Mouse (Mus musculus): ENCODE results near the gene Fam151a. TPM values are rescaled to one million over a fixed set of nuclear protein-coding genes. Genes with fewer than 3 reads are reported as not detected.
"Not testable (repeated sequence)": the region's sequence is repeated elsewhere in the genome, so short reads cannot be mapped to it uniquely, and the experiment has no call there.

Fam151a gene
- polyA plus RNA-seq, 1 experiment from 2014 or later: not detected

GRCm38 (mm10) chr4:106793826-106794225 lies 60.1 kb downstream of the Fam151a start:
- not testable (repeated sequence) for H3K36me3 ChIP-seq (ENCODE audit: control insufficient read depth, insufficient read depth, low read length); H3K4me3 ChIP-seq (ENCODE audit: low read depth, low read length); DNase-seq (ENCODE audit: low spot score); H3K4me1 ChIP-seq (replicated peaks; ENCODE audit: control insufficient read depth, insufficient read depth, low read length); ATAC-seq (ENCODE audit: low FRiP score); H3K4me2 ChIP-seq (replicated peaks; ENCODE audit: low read depth, low read length); H3K27me3 ChIP-seq (ENCODE audit: control insufficient read depth, insufficient read depth, low read length); H3K9ac ChIP-seq (ENCODE audit: low read depth, low read length); H3K27ac ChIP-seq (ENCODE audit: low read depth, low read length); H3K9me3 ChIP-seq (ENCODE audit: control insufficient read depth, low read length)
- WGBS: 89% methylated on average over 9 of the region's 9 CpGs

DNA sequence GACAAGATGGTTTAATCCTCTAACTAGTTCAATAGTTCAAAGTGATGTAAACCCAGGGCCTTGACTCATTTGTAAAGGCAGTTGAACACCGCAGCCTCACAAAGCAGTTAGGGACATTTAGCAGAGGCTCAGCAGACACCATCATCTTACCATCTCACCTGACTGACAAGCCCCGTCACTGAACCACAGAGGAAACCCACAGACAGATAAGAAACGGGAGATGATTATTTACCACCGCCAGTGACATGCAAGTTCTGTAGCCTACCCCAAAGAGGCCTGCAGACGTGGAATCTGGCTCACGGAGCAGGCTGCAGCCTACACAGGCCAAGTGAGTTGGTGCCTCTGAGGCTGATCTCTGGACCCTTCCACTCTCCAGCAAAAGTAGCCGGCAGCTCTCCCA lies 60.6 kb downstream of the Fam151a start:
- Histone ChIP-seq H3K27me3 (ENCODE audit: control insufficient read depth, insufficient read depth, low read length) (no peaks in the 10 kb centered on the region), H3K9ac (ENCODE audit: low read depth, low read length) (no peak overlapping the region), H3K27ac (ENCODE audit: low read depth, low read length) (no peak overlapping the region), H3K4me2 (replicated peaks; ENCODE audit: low read depth, low read length) (no peak overlapping the region), H3K9me3 (ENCODE audit: control insufficient read depth, low read length) (no peaks in the 10 kb centered on the region), H3K36me3 (ENCODE audit: control insufficient read depth, insufficient read depth, low read length) (no peaks in the 10 kb centered on the region), H3K4me3 (ENCODE audit: low read depth, low read length) (no peak overlapping the region), H3K4me1 (replicated peaks; ENCODE audit: control insufficient read depth, insufficient read depth, low read length) (no peaks in the 10 kb centered on the region)
- ATAC-seq (ENCODE audit: low FRiP score): no peak
- DNase-seq (ENCODE audit: low spot score): no peak
- WGBS: 91% methylated on average over 7 of the region's 7 CpGs

- no peak overlapping the region for H3K9ac ChIP-seq (ENCODE audit: low read depth, low read length)
- no peaks in the 10 kb centered on the region for H3K9me3 ChIP-seq (ENCODE audit: control insufficient read depth, low read length)
- H3K27me3 ChIP-seq (ENCODE audit: control insufficient read depth, insufficient read depth, low read length): no peaks in the 10 kb centered on the region
- 0 out of 2 replicates have a peak, but pooled peaks cover 3% of the 10 kb centered on the region for H3K4me1 ChIP-seq (replicated peaks; ENCODE audit: control insufficient read depth, insufficient read depth, low read length)
- H3K4me3 ChIP-seq (ENCODE audit: low read depth, low read length): no peak overlapping the region
- H3K36me3 ChIP-seq (ENCODE audit: control insufficient read depth, insufficient read depth, low read length): no peaks in the 10 kb centered on the region
- WGBS: 86% methylated on average over 2 of the region's 2 CpGs
- ATAC-seq (ENCODE audit: low FRiP score) (no peak), DNase-seq (ENCODE audit: low spot score) (no peak)
- H3K4me2 ChIP-seq (replicated peaks; ENCODE audit: low read depth, low read length): no peak overlapping the region
- H3K27ac ChIP-seq (ENCODE audit: low read depth, low read length): no peak overlapping the region
Observed at GRCm38 (mm10) chr4:106795289-106795688, 61.6 kb downstream of the Fam151a start.

Other genes starting within 250 kb of the Fam151a start
- gene Bsnd, start 241.6 kb upstream of the Fam151a start, polyA plus RNA-seq (2014; fragmentation: Nextera tagmentation; extraction: Ambion mirVana): not detected in 2 replicates
- gene Dhcr24, start 172.9 kb upstream of the Fam151a start, polyA plus RNA-seq (2014; fragmentation: Nextera tagmentation; extraction: Ambion mirVana): 29.6 and 34.9 TPM in 2 replicates
- gene Lexm, start 116.6 kb upstream of the Fam151a start, polyA plus RNA-seq (2014; fragmentation: Nextera tagmentation; extraction: Ambion mirVana): 0.17 and 0.19 TPM in 2 replicates
- 0.08 and 0.13 TPM in 2 replicates for gene Ttc22, start 111.5 kb upstream of the Fam151a start, polyA plus RNA-seq (2014; fragmentation: Nextera tagmentation; extraction: Ambion mirVana)
- 9.6 and 10.3 TPM in 2 replicates for gene Pars2, start 82.8 kb upstream of the Fam151a start, polyA plus RNA-seq (2014; fragmentation: Nextera tagmentation; extraction: Ambion mirVana)
- 78.5 and 95.4 TPM in 2 replicates for gene Ttc4, start 54.9 kb upstream of the Fam151a start, polyA plus RNA-seq (2014; fragmentation: Nextera tagmentation; extraction: Ambion mirVana)
- 0.25 TPM in 1 of 2 replicates, not detected in the other for gene Mroh7, start 3.0 kb upstream of the Fam151a start, polyA plus RNA-seq (2014; fragmentation: Nextera tagmentation; extraction: Ambion mirVana)
- 1.4 and 1.7 TPM in 2 replicates for gene Acot11, start 71.1 kb downstream of the Fam151a start, polyA plus RNA-seq (2014; fragmentation: Nextera tagmentation; extraction: Ambion mirVana)
- 141 and 159 TPM in 2 replicates for gene Ssbp3, start 176.8 kb downstream of the Fam151a start, polyA plus RNA-seq (2014; fragmentation: Nextera tagmentation; extraction: Ambion mirVana)